Mouse (Mus musculus) MEL (cell line): Measurements from ENCODE around the gene Smad9.
A peak's percentile ranks its signal among the peaks of the same experiment; 100 is the strongest.

Experiments
- CHD1 ChIP-seq: IDR thresholded peaks from 2 replicates; pipeline ENCODE4 v1.6.1; 2012; ENCODE audit warnings: low read depth, mild to moderate bottlenecking, inconsistent platforms, low read length, improper control_type of control experiment
- CHD2 ChIP-seq: IDR thresholded peaks from 2 replicates; pipeline ENCODE4 v1.6.1; 2011; ENCODE audit warnings: low read length, improper control_type of control experiment
- CTCF ChIP-seq, 3 experiments: IDR thresholded peaks in 2 of 3; conservative IDR thresholded peaks in 1 of 3; 2 replicates each; pipeline ENCODE4 v1.5.1; 2011 to 2012; ENCODE audit warnings: low read length in 3 of 3, low read depth in 2 of 3, mild to moderate bottlenecking in 2 of 3, improper control_type of control experiment in 1 of 3, inconsistent platforms in 1 of 3, mixed read lengths in 1 of 3, moderate library complexity in 1 of 3; ENCODE audit not compliant: control insufficient read depth in 1 of 3, insufficient read depth in 1 of 3, poor library complexity in 1 of 3, severe bottlenecking in 1 of 3
- EP300 ChIP-seq, 2 experiments: IDR thresholded peaks; 2 replicates each; pipeline ENCODE4 v1.6.1; 2011; ENCODE audit warnings: improper control_type of control experiment in 2 of 2, low read length in 2 of 2, low read depth in 1 of 2, mild to moderate bottlenecking in 1 of 2
- GATA1 ChIP-seq: IDR thresholded peaks from 2 replicates; pipeline ENCODE4 v1.6.1; 2011; ENCODE audit warnings: low read depth, low read length, improper control_type of control experiment
- JUND ChIP-seq: IDR thresholded peaks from 2 replicates; pipeline ENCODE4 v1.6.1; 2011; ENCODE audit warnings: low read depth, mild to moderate bottlenecking, improper control_type of control experiment, low read length
- MAFK ChIP-seq: IDR thresholded peaks from 2 replicates; pipeline ENCODE4 v1.6.1; 2011; ENCODE audit warnings: low read depth, mild to moderate bottlenecking, low read length, improper control_type of control experiment, borderline replicate concordance
- MYC ChIP-seq: IDR thresholded peaks from 2 replicates; pipeline ENCODE4 v1.6.1; 2011; ENCODE audit warnings: low read depth, mild to moderate bottlenecking, low read length, improper control_type of control experiment, moderate library complexity
- POLR2A ChIP-seq, 2 experiments: IDR thresholded peaks; 2 replicates each; pipeline ENCODE4 v1.6.1; 2011 to 2012; ENCODE audit warnings: low read length in 2 of 2, mild to moderate bottlenecking in 2 of 2, control low read depth in 1 of 2, improper control_type of control experiment in 1 of 2, low read depth in 1 of 2, moderate library complexity in 1 of 2; ENCODE audit not compliant: control insufficient read depth in 1 of 2, insufficient read depth in 1 of 2, poor library complexity in 1 of 2
- USF1 ChIP-seq: IDR thresholded peaks from 2 replicates; pipeline ENCODE4 v1.6.1; 2014; ENCODE audit warnings: low read depth, mild to moderate bottlenecking, inconsistent platforms, low read length, improper control_type of control experiment, moderate library complexity

GRCm38 (mm10) chr3:54795806-54796205 lies 40.4 kb downstream of the Smad9 start:
- TF ChIP-seq CTCF (IDR thresholded peaks at IDR 0.05 in 2 of 3, conservative IDR thresholded peaks at IDR 0.05 in 1 of 3; ENCODE audit: control insufficient read depth in 1 of 3, insufficient read depth in 1 of 3, low read depth in 2 of 3, low read length in 3 of 3, poor library complexity in 1 of 3, severe bottlenecking in 1 of 3) (peak; percentile 27 to 56 (median 53)), GATA1 (no peak), CHD2 (no peak), POLR2A (IDR thresholded peaks at IDR 0.05; ENCODE audit: control insufficient read depth in 1 of 2, insufficient read depth in 1 of 2, low read depth in 1 of 2, low read length in 2 of 2, poor library complexity in 1 of 2) (no peak), CHD1 (no peak), MAFK (no peak), USF1 (peak; percentile 33; the same call in 1 of the 2 replicates), EP300 (IDR thresholded peaks at IDR 0.05; ENCODE audit: low read depth in 1 of 2, low read length in 2 of 2) (no peak), MYC (no peak), JUND (no peak)
